Mouse (Mus musculus) ES-Bruce4 (cell line): ENCODE results near the gene Specc1l.

Source experiments
- CTCF ChIP-seq: IDR thresholded peaks from one replicate; pipeline ENCODE4 v1.8.1; 2011; ENCODE audit warnings: low read depth, low read length
- EP300 ChIP-seq: IDR thresholded peaks from 2 replicates; pipeline ENCODE4 v1.6.1; 2011; ENCODE audit warnings: low read depth, low read length; ENCODE audit not compliant: insufficient read depth
- POLR2A ChIP-seq: IDR thresholded peaks from one replicate; pipeline ENCODE4 v1.8.1; 2011; ENCODE audit warnings: low read length; ENCODE audit not compliant: insufficient read depth

GRCm38 (mm10) chr10:75258241-75258640, 46.4 kb downstream of the Specc1l start:
- TF ChIP-seq CTCF (no peak), POLR2A (no peak), EP300 (no peak)
